Mouse (Mus musculus) megakaryocyte, embryonic 14.5 days (primary cell): ENCODE measurements around the gene 2700081O15Rik.

Experiments
- FLI1 ChIP-seq: IDR thresholded peaks from 2 replicates; pipeline ENCODE4 v1.6.1; 2012; ENCODE audit warnings: low read length, inconsistent platforms, mixed read lengths
- GATA1 ChIP-seq: IDR thresholded peaks from 3 replicates; pipeline ENCODE4 v1.6.1; 2012; ENCODE audit warnings: mixed read lengths, low read length, inconsistent platforms, borderline replicate concordance

- TF ChIP-seq GATA1 (no peak), FLI1 (no peak)
These were observed 1.2 kb upstream of the 2700081O15Rik start for GRCm38 (mm10) chr19:7415916-7416833.
